Mouse (Mus musculus): ENCODE results near the gene Ffar3. TPM values are rescaled to one million over a fixed set of nuclear protein-coding genes. Genes with fewer than 3 reads are reported as not detected.
A peak's percentile ranks its signal among the peaks of the same experiment; 100 is the strongest.

Gene Ffar3
- total and polyA plus RNA-seq, 3 experiments, result not detected

DNA sequence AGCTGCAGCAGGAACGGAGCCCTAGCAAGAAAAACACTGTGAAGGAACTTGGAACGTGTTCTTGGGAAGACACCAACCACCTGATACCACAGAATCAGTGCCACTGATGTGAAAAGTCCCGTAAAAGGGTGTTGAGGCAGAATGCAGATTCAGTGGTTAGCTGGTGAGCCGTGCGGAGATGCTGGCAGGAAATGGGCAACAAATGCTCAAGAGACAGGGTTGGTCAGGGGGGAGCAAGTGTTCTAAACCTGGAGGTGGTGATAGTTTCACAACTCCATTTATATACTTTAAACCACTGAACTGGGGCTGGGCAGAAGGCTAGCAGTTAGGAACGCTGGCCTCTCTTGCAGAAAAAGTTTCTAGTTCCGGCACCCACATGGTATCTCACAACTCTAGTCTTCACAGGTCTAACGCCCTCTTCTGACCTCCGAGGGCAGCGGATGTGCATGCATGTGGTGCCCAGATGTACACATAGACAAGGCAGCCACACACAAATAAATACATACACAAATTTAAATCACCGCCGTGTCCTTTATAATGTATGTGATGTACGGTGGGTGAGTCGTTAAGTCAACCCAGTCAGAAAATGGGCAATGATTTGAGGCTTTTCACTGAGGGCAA is 31.7 kb upstream of the Ffar3 start:
- dilution Hi-C loops (cut with MboI; ENCODE audit: extremely low pct_ligation_motif_present, extremely low pct_unique_long_range_greater_than_20kb, low sequenced_read_pairs), result no loop called here
- Histone ChIP-seq H3K27ac (ENCODE audit: insufficient read depth, low read depth) (peak overlapping the region; percentile 66), H3K4me3 (replicated peaks in 1 of 3; ENCODE audit: low read depth in 2 of 3, low read length in 2 of 3, poor library complexity in 1 of 3) (peak overlapping the region in 2 of 3 experiments; percentile 5 to 14), H3K4me2 (ENCODE audit: insufficient read depth, low read depth, poor library complexity, severe bottlenecking) (peak overlapping the region; percentile 53), H3K79me2 (replicated peaks; ENCODE audit: control insufficient read depth, extremely low read depth, insufficient read depth, poor library complexity, severe bottlenecking) (no peaks in the 10 kb centered on the region), H3K27me3 (replicated peaks) (no peaks in the 10 kb centered on the region), H3K9me3 (replicated peaks; ENCODE audit: low read length) (peaks cover 10% of the 10 kb centered on the region), H3K9ac (ENCODE audit: insufficient read depth, low read depth) (peak overlapping the region; percentile 27; the same call in 1 of the 2 replicates), H3K36me3 (replicated peaks in 1 of 2; ENCODE audit: control insufficient read depth in 1 of 2, insufficient read depth in 1 of 2, low read length in 1 of 2) (peaks cover 0 to 3% of the 10 kb centered on the region in 2 experiments), H3K4me1 (ENCODE audit: control insufficient read depth in 1 of 2, insufficient read depth in 2 of 2) (peaks cover 33 to 76% of the 10 kb centered on the region in 2 experiments)
- TF ChIP-seq HCFC1 (IDR thresholded peaks at IDR 0.05; ENCODE audit: low read depth, low read length) (no peak), MAFK (IDR thresholded peaks at IDR 0.05; ENCODE audit: insufficient replicate concordance, low read length) (peak; percentile 93), POLR2AphosphoS2 (IDR thresholded peaks at IDR 0.05; ENCODE audit: low read depth, low read length) (no peak), MEF2A (IDR thresholded peaks at IDR 0.05; ENCODE audit: borderline replicate concordance, low read depth, low read length) (peak; percentile 99), CTCF (conservative IDR thresholded peaks at IDR 0.05 in 1 of 2, IDR thresholded peaks at IDR 0.05 in 1 of 2; ENCODE audit: low read depth in 2 of 2, low read length in 2 of 2) (peak in 1 of 2 experiments; percentile 59; a peak in 2 of 4 replicates), ZNF384 (IDR thresholded peaks at IDR 0.05; ENCODE audit: low read depth, low read length) (no peak; the same call in 1 of the 2 replicates), IRF4 (IDR thresholded peaks at IDR 0.05; ENCODE audit: low read depth, low read length) (peak; percentile 94), JUN (IDR thresholded peaks at IDR 0.05; ENCODE audit: insufficient read depth, low read depth, low read length) (peak; percentile 9; the same call in 1 of the 2 replicates), RAD21 (IDR thresholded peaks at IDR 0.05; ENCODE audit: low read depth, low read length) (peak; percentile 33), ETS1 (conservative IDR thresholded peaks at IDR 0.05; ENCODE audit: low read depth, low read length) (peak; percentile 96), RCOR1 (conservative IDR thresholded peaks at IDR 0.05; ENCODE audit: low read depth, low read length) (peak; percentile 71), SIN3A (IDR thresholded peaks at IDR 0.05; ENCODE audit: low read length) (peak; percentile 82), BHLHE40 (IDR thresholded peaks at IDR 0.05; ENCODE audit: low read depth, low read length) (peak; percentile 98), UBTF (IDR thresholded peaks at IDR 0.05; ENCODE audit: low read depth, low read length) (no peak), ELF1 (IDR thresholded peaks at IDR 0.05; ENCODE audit: low read depth, low read length) (peak; percentile 57), ZMIZ1 (IDR thresholded peaks at IDR 0.05; ENCODE audit: low read depth, low read length) (no peak), USF2 (conservative IDR thresholded peaks at IDR 0.05; ENCODE audit: low read depth, low read length) (no peak), MAX (IDR thresholded peaks at IDR 0.05; ENCODE audit: low read length) (peak; percentile 24; the same call in 1 of the 2 replicates), EP300 (IDR thresholded peaks at IDR 0.05; ENCODE audit: low read length) (peak; percentile 97), MXI1 (IDR thresholded peaks at IDR 0.05; ENCODE audit: low read depth, low read length) (peak; percentile 60), ZC3H11A (IDR thresholded peaks at IDR 0.05; ENCODE audit: low read depth, low read length) (no peak), MAZ (IDR thresholded peaks at IDR 0.05; ENCODE audit: low read depth, low read length) (no peak), ZKSCAN1 (IDR thresholded peaks at IDR 0.05; ENCODE audit: borderline replicate concordance, low read depth, low read length) (no peak), TBP (conservative IDR thresholded peaks at IDR 0.05; ENCODE audit: low read depth, low read length) (peak; percentile 67), MYC (IDR thresholded peaks at IDR 0.05; ENCODE audit: low read depth, low read length) (peak; percentile 64; the same call in 1 of the 2 replicates), POLR2A (IDR thresholded peaks at IDR 0.05; ENCODE audit: low read depth, low read length) (peak; percentile 30; the same call in 1 of the 2 replicates), USF1 (IDR thresholded peaks at IDR 0.05; ENCODE audit: low read depth, low read length) (no peak), KAT2A (IDR thresholded peaks at IDR 0.05; ENCODE audit: insufficient replicate concordance, low read length) (no peak), CHD2 (IDR thresholded peaks at IDR 0.05; ENCODE audit: low read length) (peak; percentile 90), JUND (conservative IDR thresholded peaks at IDR 0.05; ENCODE audit: low read depth, low read length) (peak; percentile 67), TCF12 (IDR thresholded peaks at IDR 0.05; ENCODE audit: low read depth, low read length) (peak; percentile 98), E2F4 (IDR thresholded peaks at IDR 0.05; ENCODE audit: insufficient replicate concordance, low read depth, low read length) (no peak), SMC3 (IDR thresholded peaks at IDR 0.05; ENCODE audit: low read depth, low read length) (peak; percentile 7; the same call in 1 of the 2 replicates), PAX5 (IDR thresholded peaks at IDR 0.05; ENCODE audit: low read length) (no peak)
- DNase-seq (ENCODE audit: extremely low read depth), result peak; percentile 96
- in situ Hi-C loops (cut with MboI; ENCODE audit: low pct_ligation_motif_present, low pct_unique_long_range_greater_than_20kb, low sequenced_read_pairs), result no loop called here
